In genomic region chr10:79553176-79553575, GRCm38 (mm10) we compare ENCODE assay signal across 13 mouse cellular contexts. TPM values are rescaled to one million over a fixed set of nuclear protein-coding genes. Genes with fewer than 3 reads are reported as not detected.
DNase-seq lines count a peak whose midpoint lies in the region; ATAC-seq and TF ChIP-seq lines count a peak whose summit lies in the region.
"Had no signal": no experiment of that assay in that cellular context is flagged by ENCODE, and none has a peak within 500 bp of the region (broad histone marks: within the 10 kb centered on the region; RNA-seq: fewer than 3 reads in every experiment).

No protein-coding gene starts in this region.

- TF ChIP-seq CTCF in intestine, postnatal 0 days (IDR thresholded peaks at IDR 0.05; ENCODE audit: low read depth), result no peak

- H3K27me3 ChIP-seq in intestine, embryonic 14.5 days (replicated peaks; ENCODE audit: control insufficient read depth, insufficient read depth, low read length), result no peaks in the 10 kb centered on the region
- H3K27me3 ChIP-seq in intestine, postnatal 0 days (replicated peaks; ENCODE audit: control insufficient read depth, insufficient read depth, low read length), result no peaks in the 10 kb centered on the region
- H3K27me3 ChIP-seq in embryonic facial prominence, embryonic 14.5 days (replicated peaks; ENCODE audit: control insufficient read depth, insufficient read depth, low read length), result no peaks in the 10 kb centered on the region
- H3K27me3 ChIP-seq in hindbrain, embryonic 15.5 days, result no peaks in the 10 kb centered on the region
- no peaks in the 10 kb centered on the region for H3K27me3 ChIP-seq in midbrain, embryonic 16.5 days (ENCODE audit: control insufficient read depth, insufficient read depth, low read depth, low read length)

- H3K4me2 ChIP-seq in intestine, embryonic 14.5 days (ENCODE audit: low read length), result peak overlapping the region; percentile 83
- H3K4me2 ChIP-seq in intestine, postnatal 0 days (replicated peaks; ENCODE audit: low read depth), result no peak overlapping the region
- H3K4me2 ChIP-seq in embryonic facial prominence, embryonic 14.5 days (ENCODE audit: low read depth, low read length), result peak overlapping the region; percentile 68
- peak overlapping the region; percentile 87 for H3K4me2 ChIP-seq in hindbrain, embryonic 15.5 days
- peak overlapping the region; percentile 81 for H3K4me2 ChIP-seq in midbrain, embryonic 16.5 days (ENCODE audit: low read length)

- no peak overlapping the region; the same call in 1 of the 2 replicates for H3K4me3 ChIP-seq in intestine, embryonic 14.5 days (ENCODE audit: low read depth, low read length)
- no peak overlapping the region for H3K4me3 ChIP-seq in intestine, postnatal 0 days (ENCODE audit: low read depth, low read length)
- peak overlapping the region; percentile 97 for H3K4me3 ChIP-seq in embryonic facial prominence, embryonic 14.5 days (ENCODE audit: low read depth, low read length)
- H3K4me3 ChIP-seq in hindbrain, embryonic 15.5 days, result no peak overlapping the region
- no peak overlapping the region for H3K4me3 ChIP-seq in midbrain, embryonic 16.5 days (ENCODE audit: low read depth, low read length)

- no peaks in the 10 kb centered on the region for H3K9me3 ChIP-seq in intestine, embryonic 14.5 days (ENCODE audit: control insufficient read depth, low read length)
- no peaks in the 10 kb centered on the region for H3K9me3 ChIP-seq in intestine, postnatal 0 days (ENCODE audit: control insufficient read depth)
- no peaks in the 10 kb centered on the region for H3K9me3 ChIP-seq in embryonic facial prominence, embryonic 14.5 days (ENCODE audit: control insufficient read depth, low read length)
- H3K9me3 ChIP-seq in hindbrain, embryonic 15.5 days, result no peaks in the 10 kb centered on the region
- no peaks in the 10 kb centered on the region for H3K9me3 ChIP-seq in midbrain, embryonic 16.5 days (replicated peaks; ENCODE audit: control insufficient read depth, low read length, poor library complexity, severe bottlenecking)

- H3K9ac ChIP-seq in intestine, embryonic 14.5 days (ENCODE audit: low read length), result no peak overlapping the region
- no peak overlapping the region for H3K9ac ChIP-seq in intestine, postnatal 0 days (ENCODE audit: low read depth, low read length)
- 0 out of 2 replicates have a peak overlapping the region, but pooled peaks have one; percentile 22 for H3K9ac ChIP-seq in embryonic facial prominence, embryonic 14.5 days (ENCODE audit: low read depth, low read length)
- no peak overlapping the region for H3K9ac ChIP-seq in hindbrain, embryonic 15.5 days
- 0 out of 2 replicates have a peak overlapping the region, but pooled peaks have one; percentile 27 for H3K9ac ChIP-seq in midbrain, embryonic 16.5 days (ENCODE audit: low read depth, low read length)

- H3K27ac ChIP-seq in intestine, embryonic 14.5 days (ENCODE audit: low read depth), result no peak overlapping the region
- H3K27ac ChIP-seq in intestine, postnatal 0 days (ENCODE audit: low read depth, low read length), result no peak overlapping the region
- no peak overlapping the region for H3K27ac ChIP-seq in embryonic facial prominence, embryonic 14.5 days (replicated peaks; ENCODE audit: low read depth, low read length)
- no peak overlapping the region for H3K27ac ChIP-seq in hindbrain, embryonic 15.5 days (replicated peaks)
- H3K27ac ChIP-seq in midbrain, embryonic 16.5 days (ENCODE audit: low read length), result no peak overlapping the region

- H3K4me1 ChIP-seq in intestine, embryonic 14.5 days (replicated peaks; ENCODE audit: control insufficient read depth, insufficient read depth, low read length), result peaks cover 20% of the 10 kb centered on the region
- peaks cover 5% of the 10 kb centered on the region; the same call in 1 of the 2 replicates for H3K4me1 ChIP-seq in intestine, postnatal 0 days (replicated peaks; ENCODE audit: control insufficient read depth, insufficient read depth, low read length)
- peaks cover 16% of the 10 kb centered on the region for H3K4me1 ChIP-seq in embryonic facial prominence, embryonic 14.5 days (ENCODE audit: control insufficient read depth, insufficient read depth, low read length)
- peaks cover 24% of the 10 kb centered on the region for H3K4me1 ChIP-seq in hindbrain, embryonic 15.5 days (replicated peaks)
- H3K4me1 ChIP-seq in midbrain, embryonic 16.5 days (ENCODE audit: control insufficient read depth, insufficient read depth, low read length), result peaks cover 22% of the 10 kb centered on the region

- no peak for ATAC-seq in intestine, embryonic 14.5 days (replicated peaks; ENCODE audit: low FRiP score, low TSS enrichment, low read depth)
- no peak for ATAC-seq in intestine, postnatal 0 days
- no peak for ATAC-seq in embryonic facial prominence, embryonic 14.5 days (ENCODE audit: low read depth)
- no peak for ATAC-seq in hindbrain, embryonic 15.5 days (ENCODE audit: low FRiP score, low read depth)
- no peak for ATAC-seq in midbrain, embryonic 16.5 days

- no peak for DNase-seq in intestine, embryonic 14.5 days (ENCODE audit: low spot score)
- DNase-seq in embryonic facial prominence, embryonic 14.5 days (ENCODE audit: low spot score), result no peak
- no peak for DNase-seq in left cerebral cortex, adult 9 months (ENCODE audit: low spot score in 2 of 2)
- DNase-seq in adrenal gland, adult 2 months, result no peak
- DNase-seq in frontal cortex, postnatal 25 days (ENCODE audit: low spot score in 2 of 2), result no peak
- DNase-seq: adrenal gland, postnatal 10 days; cerebellum, postnatal 36 days; gastrocnemius, postnatal 25 days had no signal

- peaks cover 23% of the 10 kb centered on the region for H3K36me3 ChIP-seq in intestine, embryonic 14.5 days (ENCODE audit: control insufficient read depth, insufficient read depth, low read length)
- H3K36me3 ChIP-seq in intestine, postnatal 0 days (ENCODE audit: control insufficient read depth, insufficient read depth), result peaks cover 16% of the 10 kb centered on the region
- H3K36me3 ChIP-seq in embryonic facial prominence, embryonic 14.5 days (ENCODE audit: control insufficient read depth, insufficient read depth, low read length), result peaks cover 18% of the 10 kb centered on the region
- H3K36me3 ChIP-seq in hindbrain, embryonic 15.5 days, result peaks cover 16% of the 10 kb centered on the region
- H3K36me3 ChIP-seq in midbrain, embryonic 16.5 days (ENCODE audit: control insufficient read depth, insufficient read depth, low read length), result peaks cover 13% of the 10 kb centered on the region; the same call in 1 of the 2 replicates

- 90% methylated on average over 6 of the region's 6 CpGs for WGBS in intestine, embryonic 14.5 days
- 87% methylated on average over 6 of the region's 6 CpGs for whole genome bisulfite sequencing in intestine, postnatal 0 days
- WGBS in embryonic facial prominence, embryonic 14.5 days, result 83% methylated on average over 6 of the region's 6 CpGs
- WGBS in hindbrain, embryonic 15.5 days, result 88% methylated on average over 6 of the region's 6 CpGs
- 90% methylated on average over 6 of the region's 6 CpGs for WGBS in midbrain, embryonic 16.5 days

RNA-seq across cellular contexts. Expression of gene Mier2, which starts 1.8 kb away (rescaled TPM):
- polyA plus RNA-seq in intestine, embryonic 14.5 days (2014; fragmentation: Nextera tagmentation; extraction: Ambion mirVana), result 47.9 and 48.0 TPM in 2 replicates
- 15.6 and 16.2 TPM in 2 replicates for polyA plus RNA-seq in intestine, postnatal 0 days (2015; fragmentation: Nextera tagmentation; extraction: Ambion mirVana)
- 44.6 and 50.9 TPM in 2 replicates for polyA plus RNA-seq in embryonic facial prominence, embryonic 14.5 days (2014; fragmentation: Nextera tagmentation; extraction: Ambion mirVana)
- 64.8 and 75.6 TPM in 2 replicates for polyA plus RNA-seq in hindbrain, embryonic 15.5 days (2015; fragmentation: Nextera tagmentation; extraction: Ambion mirVana)
- polyA plus RNA-seq in midbrain, embryonic 16.5 days (2015; fragmentation: Nextera tagmentation; extraction: Ambion mirVana), result 56.2 and 56.8 TPM in 2 replicates
- total RNA-seq in adrenal gland, adult 2 months (2021), result 10 to 100 TPM; 26.7 to 30.9 TPM
- 150 and 154 TPM in 2 replicates for polyA plus RNA-seq in adrenal gland, adult 2 months (2012; rRNA removed)

RNA-seq across cellular contexts. Expression of gene Plpp2, which starts 19.6 kb away (rescaled TPM):
- polyA plus RNA-seq in intestine, embryonic 14.5 days (2014; fragmentation: Nextera tagmentation; extraction: Ambion mirVana), result 91.9 and 92.2 TPM in 2 replicates
- 141 TPM in 2 replicates for polyA plus RNA-seq in intestine, postnatal 0 days (2015; fragmentation: Nextera tagmentation; extraction: Ambion mirVana)
- 18.1 and 19.9 TPM in 2 replicates for polyA plus RNA-seq in embryonic facial prominence, embryonic 14.5 days (2014; fragmentation: Nextera tagmentation; extraction: Ambion mirVana)
- polyA plus RNA-seq in hindbrain, embryonic 15.5 days (2015; fragmentation: Nextera tagmentation; extraction: Ambion mirVana), result 17.7 and 21.9 TPM in 2 replicates
- polyA plus RNA-seq in midbrain, embryonic 16.5 days (2015; fragmentation: Nextera tagmentation; extraction: Ambion mirVana), result 19.2 and 22.4 TPM in 2 replicates
- total RNA-seq in adrenal gland, adult 2 months (2021), result 10 to 100 TPM; 30.3 to 34.7 TPM
- 33.5 and 44.3 TPM in 2 replicates for polyA plus RNA-seq in adrenal gland, adult 2 months (2012; rRNA removed)

RNA-seq across cellular contexts. Expression of gene Theg, which starts 34.0 kb away (rescaled TPM):
- polyA plus RNA-seq in intestine, embryonic 14.5 days (2014; fragmentation: Nextera tagmentation; extraction: Ambion mirVana), result not detected in 2 replicates
- polyA plus RNA-seq in intestine, postnatal 0 days (2015; fragmentation: Nextera tagmentation; extraction: Ambion mirVana), result not detected in 2 replicates
- not detected in 2 replicates for polyA plus RNA-seq in embryonic facial prominence, embryonic 14.5 days (2014; fragmentation: Nextera tagmentation; extraction: Ambion mirVana)
- not detected in 2 replicates for polyA plus RNA-seq in hindbrain, embryonic 15.5 days (2015; fragmentation: Nextera tagmentation; extraction: Ambion mirVana)
- not detected in 2 replicates for polyA plus RNA-seq in midbrain, embryonic 16.5 days (2015; fragmentation: Nextera tagmentation; extraction: Ambion mirVana)
- total RNA-seq in adrenal gland, adult 2 months (2021), result not detected
- not detected in 2 replicates for polyA plus RNA-seq in adrenal gland, adult 2 months (2012; rRNA removed)
- total RNA-seq: adrenal gland, postnatal 10 days; CH12.LX; gastrocnemius, postnatal 25 days; liver, adult 2 months had no signal
- polyA plus RNA-seq: liver, adult 2 months had no signal

Comparison
In these comparisons a context has a peak if more than half of its experiments do, and no peak if none do; other contexts are left out.
1. H3K9ac ChIP-seq: peak in embryonic facial prominence, embryonic 14.5 days (single experiment) and midbrain, embryonic 16.5 days (single experiment); none in intestine, embryonic 14.5 days (single experiment), intestine, postnatal 0 days (single experiment) and hindbrain, embryonic 15.5 days (single experiment).